Mouse (Mus musculus): ENCODE results near the gene Cisd1. TPM values are rescaled to one million over a fixed set of nuclear protein-coding genes. Genes with fewer than 3 reads are reported as not detected.
"Not testable (repeated sequence)": the region's sequence is repeated elsewhere in the genome, so short reads cannot be mapped to it uniquely, and the experiment has no call there.

Cisd1 gene
- total and polyA plus RNA-seq, 3 experiments = 81.8 to 111 (median 100) TPM

- dilution Hi-C loops (cut with MboI; ENCODE audit: extremely low pct_ligation_motif_present, extremely low pct_unique_long_range_greater_than_20kb, low sequenced_read_pairs); in situ Hi-C loops (cut with MboI; ENCODE audit: low pct_ligation_motif_present, low pct_unique_long_range_greater_than_20kb, low sequenced_read_pairs); H3K9me3 ChIP-seq (replicated peaks; ENCODE audit: low read length); H3K4me3 ChIP-seq (replicated peaks in 1 of 3; ENCODE audit: low read depth in 2 of 3, low read length in 2 of 3, poor library complexity in 1 of 3); H3K79me2 ChIP-seq (replicated peaks; ENCODE audit: control insufficient read depth, extremely low read depth, insufficient read depth, poor library complexity, severe bottlenecking); H3K9ac ChIP-seq (ENCODE audit: insufficient read depth, low read depth); H3K27me3 ChIP-seq (replicated peaks): not testable (repeated sequence)
- Histone ChIP-seq H3K27ac (ENCODE audit: insufficient read depth, low read depth) (0 out of 2 replicates have a peak overlapping the region, but pooled peaks have one; percentile 3), H3K4me1 (ENCODE audit: control insufficient read depth in 1 of 2, insufficient read depth in 2 of 2) (peaks cover 0 to 39% of the 10 kb centered on the region in 2 experiments; a peak in 2 of 4 replicates), H3K36me3 (replicated peaks in 1 of 2; ENCODE audit: control insufficient read depth in 1 of 2, insufficient read depth in 1 of 2, low read length in 1 of 2) (peaks cover 13 to 42% of the 10 kb centered on the region in 2 experiments), H3K4me2 (ENCODE audit: insufficient read depth, low read depth, poor library complexity, severe bottlenecking) (peak overlapping the region; percentile 90)
- peak; percentile 51 for DNase-seq (ENCODE audit: extremely low read depth)
- TF ChIP-seq ZMIZ1 (IDR thresholded peaks at IDR 0.05; ENCODE audit: low read depth, low read length) (0 out of 2 replicates have a peak, but pooled peaks have one; percentile 43), SIN3A (IDR thresholded peaks at IDR 0.05; ENCODE audit: low read length) (peak; percentile 47; the same call in 1 of the 2 replicates), MEF2A (IDR thresholded peaks at IDR 0.05; ENCODE audit: borderline replicate concordance, low read depth, low read length) (0 out of 2 replicates have a peak, but pooled peaks have one; percentile 4), ELF1 (IDR thresholded peaks at IDR 0.05; ENCODE audit: low read depth, low read length) (peak; percentile 34; the same call in 1 of the 2 replicates), MXI1 (IDR thresholded peaks at IDR 0.05; ENCODE audit: low read depth, low read length) (peak; percentile 41; the same call in 1 of the 2 replicates)
Observed at GRCm38 (mm10) chr10:71383552-71383924, 38.8 kb upstream of the Cisd1 start.

GRCm38 (mm10) chr10:71382858-71383551, 38.3 kb upstream of the Cisd1 start:
- dilution Hi-C loops (cut with MboI; ENCODE audit: extremely low pct_ligation_motif_present, extremely low pct_unique_long_range_greater_than_20kb, low sequenced_read_pairs) (no loop called here), in situ Hi-C loops (cut with MboI; ENCODE audit: low pct_ligation_motif_present, low pct_unique_long_range_greater_than_20kb, low sequenced_read_pairs) (no loop called here)
- H3K4me2 ChIP-seq (ENCODE audit: insufficient read depth, low read depth, poor library complexity, severe bottlenecking) = peak overlapping the region; percentile 90
- peak; percentile 58 for DNase-seq (ENCODE audit: extremely low read depth)
- H3K4me1 ChIP-seq (ENCODE audit: control insufficient read depth in 1 of 2, insufficient read depth in 2 of 2) = peaks cover 0 to 39% of the 10 kb centered on the region in 2 experiments; a peak in 2 of 4 replicates
- no peaks in the 10 kb centered on the region for H3K79me2 ChIP-seq (replicated peaks; ENCODE audit: control insufficient read depth, extremely low read depth, insufficient read depth, poor library complexity, severe bottlenecking)
- H3K27ac ChIP-seq (ENCODE audit: insufficient read depth, low read depth) = 0 out of 2 replicates have a peak overlapping the region, but pooled peaks have one; percentile 3
- no peaks in the 10 kb centered on the region for H3K27me3 ChIP-seq (replicated peaks)
- H3K36me3 ChIP-seq (replicated peaks in 1 of 2; ENCODE audit: control insufficient read depth in 1 of 2, insufficient read depth in 1 of 2, low read length in 1 of 2) = peaks cover 13 to 44% of the 10 kb centered on the region in 2 experiments
- 0 out of 2 replicates have a peak overlapping the region, but pooled peaks have one; percentile 19 for H3K9ac ChIP-seq (ENCODE audit: insufficient read depth, low read depth)
- H3K9me3 ChIP-seq (replicated peaks; ENCODE audit: low read length) = no peaks in the 10 kb centered on the region
- H3K4me3 ChIP-seq (replicated peaks in 1 of 3; ENCODE audit: low read depth in 2 of 3, low read length in 2 of 3, poor library complexity in 1 of 3) = no peak overlapping the region
- TF ChIP-seq EP300 (IDR thresholded peaks at IDR 0.05; ENCODE audit: low read length) = peak; percentile 74
- no peak for TF ChIP-seq NELFE (IDR thresholded peaks at IDR 0.05; ENCODE audit: low read depth, low read length)
- no peak for TF ChIP-seq MYC (IDR thresholded peaks at IDR 0.05; ENCODE audit: low read depth, low read length)
- TF ChIP-seq ZKSCAN1 (IDR thresholded peaks at IDR 0.05; ENCODE audit: borderline replicate concordance, low read depth, low read length) = no peak
- TF ChIP-seq MAX (IDR thresholded peaks at IDR 0.05; ENCODE audit: low read length) = no peak
- TF ChIP-seq IRF4 (IDR thresholded peaks at IDR 0.05; ENCODE audit: low read depth, low read length) = peak; percentile 78
- TF ChIP-seq CHD2 (IDR thresholded peaks at IDR 0.05; ENCODE audit: low read length) = no peak
- no peak for TF ChIP-seq KAT2A (IDR thresholded peaks at IDR 0.05; ENCODE audit: insufficient replicate concordance, low read length)
- TF ChIP-seq JUND (conservative IDR thresholded peaks at IDR 0.05; ENCODE audit: low read depth, low read length) = peak; percentile 54
- TF ChIP-seq ELF1 (IDR thresholded peaks at IDR 0.05; ENCODE audit: low read depth, low read length) = no peak
- no peak for TF ChIP-seq TBP (conservative IDR thresholded peaks at IDR 0.05; ENCODE audit: low read depth, low read length)
- TF ChIP-seq NRF1 (IDR thresholded peaks at IDR 0.05; ENCODE audit: low read depth, low read length) = no peak
- TF ChIP-seq USF2 (conservative IDR thresholded peaks at IDR 0.05; ENCODE audit: low read depth, low read length) = no peak
- TF ChIP-seq MEF2A (IDR thresholded peaks at IDR 0.05; ENCODE audit: borderline replicate concordance, low read depth, low read length) = peak; percentile 81
- no peak for TF ChIP-seq HCFC1 (IDR thresholded peaks at IDR 0.05; ENCODE audit: low read depth, low read length)
- TF ChIP-seq CHD1 (IDR thresholded peaks at IDR 0.05; ENCODE audit: low read depth, low read length) = no peak
- peak; percentile 68 for TF ChIP-seq BHLHE40 (IDR thresholded peaks at IDR 0.05; ENCODE audit: low read depth, low read length)
- no peak for TF ChIP-seq GABPA (IDR thresholded peaks at IDR 0.05; ENCODE audit: insufficient replicate concordance, low read depth, low read length)
- TF ChIP-seq RAD21 (IDR thresholded peaks at IDR 0.05; ENCODE audit: low read depth, low read length) = no peak
- no peak for TF ChIP-seq UBTF (IDR thresholded peaks at IDR 0.05; ENCODE audit: low read depth, low read length)
- TF ChIP-seq ETS1 (conservative IDR thresholded peaks at IDR 0.05; ENCODE audit: low read depth, low read length) = peak; percentile 72
- TF ChIP-seq RCOR1 (conservative IDR thresholded peaks at IDR 0.05; ENCODE audit: low read depth, low read length) = no peak
- TF ChIP-seq MXI1 (IDR thresholded peaks at IDR 0.05; ENCODE audit: low read depth, low read length) = peak; percentile 11; the same call in 1 of the 2 replicates
- no peak for TF ChIP-seq SMC3 (IDR thresholded peaks at IDR 0.05; ENCODE audit: low read depth, low read length)
- no peak for TF ChIP-seq MAFK (IDR thresholded peaks at IDR 0.05; ENCODE audit: insufficient replicate concordance, low read length)
- TF ChIP-seq TCF12 (IDR thresholded peaks at IDR 0.05; ENCODE audit: low read depth, low read length) = peak; percentile 86

All from CH12.LX (cell line).